Mouse (Mus musculus): ENCODE measurements around the gene Pgap1. TPM values are rescaled to one million over a fixed set of nuclear protein-coding genes. Genes with fewer than 3 reads are reported as not detected.

The Pgap1 gene
- polyA plus RNA-seq (2014; fragmentation: Nextera tagmentation; extraction: Ambion mirVana) = 53.5 and 68.4 TPM in 2 replicates

GRCm38 (mm10) chr1:54557301-54558229 is at the start of gene Pgap1:
Gene Pgap1, minus strand, starts transcription at chr1:54557684.
- Histone ChIP-seq H3K9me3 (ENCODE audit: control insufficient read depth, low read length) (no peaks in the 10 kb centered on the region), H3K36me3 (ENCODE audit: control insufficient read depth, insufficient read depth, low read length) (no peaks in the 10 kb centered on the region), H3K9ac (replicated peaks; ENCODE audit: low read length) (peak within 1 kb of the TSS; percentile 75), H3K4me1 (ENCODE audit: control insufficient read depth, insufficient read depth, low read length) (peaks cover 13% of the 10 kb centered on the region; the same call in 1 of the 2 replicates), H3K27me3 (ENCODE audit: control insufficient read depth, insufficient read depth, low read length) (no peaks in the 10 kb centered on the region), H3K4me3 (replicated peaks; ENCODE audit: low read depth, low read length) (peak within 1 kb of the TSS; percentile 77), H3K27ac (replicated peaks; ENCODE audit: low read depth, low read length) (peak within 1 kb of the TSS; percentile 88), H3K4me2 (ENCODE audit: low read length) (peak within 1 kb of the TSS; percentile 72)
- WGBS = 1% methylated on average over 56 of the region's 59 CpGs
- DNase-seq (peak; percentile 99), ATAC-seq (ENCODE audit: low FRiP score, low TSS enrichment) (peak; percentile 99)

GRCm38 (mm10) chr1:54606936-54607335 is 49.5 kb upstream of the Pgap1 start:
- Histone ChIP-seq H3K4me3 (replicated peaks; ENCODE audit: low read depth, low read length) (no peak overlapping the region), H3K27me3 (ENCODE audit: control insufficient read depth, insufficient read depth, low read length) (no peaks in the 10 kb centered on the region), H3K9ac (replicated peaks; ENCODE audit: low read length) (no peak overlapping the region), H3K36me3 (ENCODE audit: control insufficient read depth, insufficient read depth, low read length) (no peaks in the 10 kb centered on the region), H3K4me2 (ENCODE audit: low read length) (no peak overlapping the region), H3K9me3 (ENCODE audit: control insufficient read depth, low read length) (no peaks in the 10 kb centered on the region), H3K27ac (replicated peaks; ENCODE audit: low read depth, low read length) (no peak overlapping the region), H3K4me1 (ENCODE audit: control insufficient read depth, insufficient read depth, low read length) (no peaks in the 10 kb centered on the region)
- whole genome bisulfite sequencing = 70% methylated on average over 1 of the region's 1 CpGs
- ATAC-seq (ENCODE audit: low FRiP score, low TSS enrichment) (no peak), DNase-seq (no peak)

GRCm38 (mm10) chr1:54601692-54602091 is 44.2 kb upstream of the Pgap1 start:
- Histone ChIP-seq H3K9ac (replicated peaks; ENCODE audit: low read length) (no peak overlapping the region), H3K9me3 (ENCODE audit: control insufficient read depth, low read length) (no peaks in the 10 kb centered on the region; the same call in 1 of the 2 replicates), H3K4me3 (replicated peaks; ENCODE audit: low read depth, low read length) (no peak overlapping the region), H3K4me1 (ENCODE audit: control insufficient read depth, insufficient read depth, low read length) (no peaks in the 10 kb centered on the region), H3K27me3 (ENCODE audit: control insufficient read depth, insufficient read depth, low read length) (no peaks in the 10 kb centered on the region), H3K36me3 (ENCODE audit: control insufficient read depth, insufficient read depth, low read length) (no peaks in the 10 kb centered on the region), H3K4me2 (ENCODE audit: low read length) (no peak overlapping the region), H3K27ac (replicated peaks; ENCODE audit: low read depth, low read length) (no peak overlapping the region)
- DNase-seq = no peak
- 97% methylated on average over 9 of the region's 9 CpGs for WGBS
- no peak for ATAC-seq (ENCODE audit: low FRiP score, low TSS enrichment)

- WGBS = 93% methylated on average over 1 of the region's 1 CpGs
- H3K36me3 ChIP-seq (ENCODE audit: control insufficient read depth, insufficient read depth, low read length) = no peaks in the 10 kb centered on the region
Measured at GRCm38 (mm10) chr1:54600275-54600674, 42.8 kb upstream of the Pgap1 start.

GRCm38 (mm10) chr1:54597594-54598217 is 40.2 kb upstream of the Pgap1 start:
- Histone ChIP-seq H3K36me3 (ENCODE audit: control insufficient read depth, insufficient read depth, low read length) (no peaks in the 10 kb centered on the region), H3K9ac (replicated peaks; ENCODE audit: low read length) (no peak overlapping the region), H3K27ac (replicated peaks; ENCODE audit: low read depth, low read length) (no peak overlapping the region), H3K4me2 (ENCODE audit: low read length) (no peak overlapping the region), H3K27me3 (ENCODE audit: control insufficient read depth, insufficient read depth, low read length) (no peaks in the 10 kb centered on the region), H3K4me1 (ENCODE audit: control insufficient read depth, insufficient read depth, low read length) (no peaks in the 10 kb centered on the region), H3K9me3 (ENCODE audit: control insufficient read depth, low read length) (no peaks in the 10 kb centered on the region; the same call in 1 of the 2 replicates), H3K4me3 (replicated peaks; ENCODE audit: low read depth, low read length) (no peak overlapping the region)
- ATAC-seq (ENCODE audit: low FRiP score, low TSS enrichment) (no peak), DNase-seq (no peak)
- 88% methylated on average over 4 of the region's 4 CpGs for WGBS

More at GRCm38 (mm10) chr1:54600275-54600674, 42.8 kb upstream of the Pgap1 start:
- H3K4me3 ChIP-seq (replicated peaks; ENCODE audit: low read depth, low read length) = no peak overlapping the region
- DNase-seq = no peak
- no peaks in the 10 kb centered on the region for H3K27me3 ChIP-seq (ENCODE audit: control insufficient read depth, insufficient read depth, low read length)
- H3K4me1 ChIP-seq (ENCODE audit: control insufficient read depth, insufficient read depth, low read length) = no peaks in the 10 kb centered on the region
- H3K9ac ChIP-seq (replicated peaks; ENCODE audit: low read length) = no peak overlapping the region
- ATAC-seq (ENCODE audit: low FRiP score, low TSS enrichment) = no peak
- no peak overlapping the region for H3K27ac ChIP-seq (replicated peaks; ENCODE audit: low read depth, low read length)
- no peak overlapping the region for H3K4me2 ChIP-seq (ENCODE audit: low read length)
- H3K9me3 ChIP-seq (ENCODE audit: control insufficient read depth, low read length) = no peaks in the 10 kb centered on the region; the same call in 1 of the 2 replicates

GRCm38 (mm10) chr1:54596151-54596550 is 38.7 kb upstream of the Pgap1 start:
- WGBS = 81% methylated on average over 2 of the region's 2 CpGs

GRCm38 (mm10) chr1:54587076-54587475 is 29.6 kb upstream of the Pgap1 start:
- no peak for ATAC-seq (ENCODE audit: low FRiP score, low TSS enrichment)

More at GRCm38 (mm10) chr1:54596151-54596550, 38.7 kb upstream of the Pgap1 start:
- H3K36me3 ChIP-seq (ENCODE audit: control insufficient read depth, insufficient read depth, low read length) = no peaks in the 10 kb centered on the region
- H3K27ac ChIP-seq (replicated peaks; ENCODE audit: low read depth, low read length) = no peak overlapping the region
- ATAC-seq (ENCODE audit: low FRiP score, low TSS enrichment) = no peak
- no peaks in the 10 kb centered on the region for H3K4me1 ChIP-seq (ENCODE audit: control insufficient read depth, insufficient read depth, low read length)
- no peak for DNase-seq
- no peaks in the 10 kb centered on the region; the same call in 1 of the 2 replicates for H3K9me3 ChIP-seq (ENCODE audit: control insufficient read depth, low read length)
- H3K4me2 ChIP-seq (ENCODE audit: low read length) = no peak overlapping the region
- H3K9ac ChIP-seq (replicated peaks; ENCODE audit: low read length) = no peak overlapping the region
- no peaks in the 10 kb centered on the region for H3K27me3 ChIP-seq (ENCODE audit: control insufficient read depth, insufficient read depth, low read length)
- H3K4me3 ChIP-seq (replicated peaks; ENCODE audit: low read depth, low read length) = no peak overlapping the region

GRCm38 (mm10) chr1:54585971-54586555 is 28.6 kb upstream of the Pgap1 start:
- ATAC-seq (ENCODE audit: low FRiP score, low TSS enrichment) (no peak), DNase-seq (no peak)
- no peak overlapping the region for H3K4me3 ChIP-seq (replicated peaks; ENCODE audit: low read depth, low read length)
- H3K9me3 ChIP-seq (ENCODE audit: control insufficient read depth, low read length) = no peaks in the 10 kb centered on the region
- 47% methylated on average over 5 of the region's 5 CpGs for WGBS
- 0 out of 2 replicates have a peak overlapping the region, but pooled peaks have one; percentile 15 for H3K27ac ChIP-seq (replicated peaks; ENCODE audit: low read depth, low read length)
- H3K4me1 ChIP-seq (ENCODE audit: control insufficient read depth, insufficient read depth, low read length) = peaks cover 9% of the 10 kb centered on the region
- no peak overlapping the region for H3K4me2 ChIP-seq (ENCODE audit: low read length)
- no peaks in the 10 kb centered on the region for H3K27me3 ChIP-seq (ENCODE audit: control insufficient read depth, insufficient read depth, low read length)
- no peaks in the 10 kb centered on the region for H3K36me3 ChIP-seq (ENCODE audit: control insufficient read depth, insufficient read depth, low read length)
- no peak overlapping the region for H3K9ac ChIP-seq (replicated peaks; ENCODE audit: low read length)

More at GRCm38 (mm10) chr1:54587076-54587475, 29.6 kb upstream of the Pgap1 start:
- WGBS = 94% methylated on average over 5 of the region's 5 CpGs
- Histone ChIP-seq H3K36me3 (ENCODE audit: control insufficient read depth, insufficient read depth, low read length) (no peaks in the 10 kb centered on the region), H3K9ac (replicated peaks; ENCODE audit: low read length) (no peak overlapping the region), H3K4me2 (ENCODE audit: low read length) (no peak overlapping the region), H3K9me3 (ENCODE audit: control insufficient read depth, low read length) (no peaks in the 10 kb centered on the region), H3K4me1 (ENCODE audit: control insufficient read depth, insufficient read depth, low read length) (peaks cover 9% of the 10 kb centered on the region), H3K27me3 (ENCODE audit: control insufficient read depth, insufficient read depth, low read length) (no peaks in the 10 kb centered on the region), H3K27ac (replicated peaks; ENCODE audit: low read depth, low read length) (no peak overlapping the region), H3K4me3 (replicated peaks; ENCODE audit: low read depth, low read length) (no peak overlapping the region)
- no peak for DNase-seq

Measured in midbrain, embryonic 14.5 days (tissue).